Mouse (Mus musculus): Measurements from ENCODE around the gene Tat. TPM values are rescaled to one million over a fixed set of nuclear protein-coding genes. Genes with fewer than 3 reads are reported as not detected.
"Not testable (repeated sequence)": the region's sequence is repeated elsewhere in the genome, so short reads cannot be mapped to it uniquely, and the experiment has no call there.

Tat gene
- polyA plus RNA-seq, 1 experiment from 2014 or later: not detected

DNA sequence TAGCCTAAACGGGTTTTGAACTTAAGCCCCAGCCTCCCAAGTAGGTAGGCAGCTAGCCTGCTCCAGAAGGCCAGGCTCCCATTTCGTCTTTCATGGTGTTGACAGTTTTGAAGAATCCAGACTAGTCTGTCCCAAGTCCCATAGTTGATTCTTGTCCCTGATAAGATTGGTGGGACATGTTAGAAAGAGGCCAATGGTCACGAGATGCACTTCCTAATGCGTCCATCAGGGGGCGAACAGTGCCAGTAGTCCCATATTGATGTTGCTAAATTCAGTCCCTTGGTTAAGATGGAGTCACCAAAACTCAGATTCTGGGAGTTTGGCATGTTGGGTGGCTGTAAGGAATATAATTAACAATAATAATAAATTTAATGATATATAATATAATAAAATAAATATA lies 20.6 kb downstream of the Tat start:
- 34% methylated on average over 5 of the region's 5 CpGs for WGBS

DNA sequence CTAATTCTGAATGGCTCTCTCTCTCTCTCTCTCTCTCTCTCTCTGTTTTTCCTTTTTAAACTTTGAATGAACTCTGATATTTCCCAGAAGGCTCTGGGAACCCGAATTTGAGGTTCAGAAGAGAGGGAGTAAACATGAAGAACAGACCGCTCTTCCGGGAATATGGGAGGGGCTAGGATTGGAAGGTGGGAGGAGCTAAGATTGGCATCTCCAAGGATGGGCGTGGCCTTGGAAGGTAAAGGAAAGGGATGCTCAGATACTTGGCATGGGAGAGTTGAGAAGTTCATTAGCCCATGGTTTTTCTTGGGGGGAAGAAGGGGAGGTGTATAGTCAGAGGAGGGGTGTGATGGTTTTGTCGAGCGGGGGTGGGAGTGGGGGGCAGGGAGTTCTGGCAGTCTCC lies 31.8 kb downstream of the Tat start:
- Histone ChIP-seq H3K4me3 (no peak overlapping the region), H3K9ac (no peak overlapping the region), H3K36me3 (no peaks in the 10 kb centered on the region), H3K27me3 (no peaks in the 10 kb centered on the region), H3K9me3 (no peaks in the 10 kb centered on the region), H3K27ac (replicated peaks) (no peak overlapping the region), H3K4me2 (no peak overlapping the region), H3K4me1 (replicated peaks) (no peaks in the 10 kb centered on the region)
- WGBS: 65% methylated on average over 6 of the region's 6 CpGs
- no peak for ATAC-seq (ENCODE audit: low read depth)

More for the DNA sequence above, 20.6 kb downstream of the Tat start:
- no peak overlapping the region for H3K9ac ChIP-seq
- H3K27me3 ChIP-seq: no peaks in the 10 kb centered on the region
- no peaks in the 10 kb centered on the region for H3K9me3 ChIP-seq
- H3K27ac ChIP-seq (replicated peaks): no peak overlapping the region
- peaks cover 9% of the 10 kb centered on the region; the same call in 1 of the 2 replicates for H3K4me1 ChIP-seq (replicated peaks)
- no peak overlapping the region for H3K4me2 ChIP-seq
- H3K36me3 ChIP-seq: no peaks in the 10 kb centered on the region
- no peak for ATAC-seq (ENCODE audit: low read depth)
- no peak overlapping the region for H3K4me3 ChIP-seq

DNA sequence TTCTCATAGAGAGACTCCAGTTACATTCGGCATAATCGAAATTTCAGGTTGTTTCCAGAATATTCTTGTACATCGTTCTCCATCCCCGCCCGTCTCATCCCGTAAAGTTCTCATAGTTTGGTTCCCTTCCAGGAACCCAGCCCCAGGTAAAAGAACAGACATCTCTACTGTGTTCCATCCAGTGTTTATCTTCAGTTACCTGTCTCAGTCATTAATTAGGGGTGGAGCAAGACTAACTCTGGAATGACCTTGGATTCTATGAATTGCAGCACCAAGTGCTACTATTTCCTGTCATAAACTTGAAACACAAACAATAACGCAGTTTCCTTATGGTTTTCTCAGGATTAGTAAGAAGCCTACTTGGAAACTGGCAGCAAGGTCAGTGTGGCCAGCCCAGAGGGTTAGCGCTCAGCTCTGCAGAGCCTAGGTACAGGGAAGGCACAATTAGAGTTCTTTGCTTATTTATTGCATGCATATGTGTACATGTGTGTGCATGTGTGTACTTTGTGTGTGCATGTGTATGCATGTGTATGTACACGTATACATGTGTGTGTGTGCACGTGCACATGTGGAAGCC lies 32.6 kb downstream of the Tat start:
- no peaks in the 10 kb centered on the region for H3K4me1 ChIP-seq (replicated peaks)
- no peak overlapping the region for H3K27ac ChIP-seq (replicated peaks)
- H3K4me2 ChIP-seq: no peak overlapping the region
- no peaks in the 10 kb centered on the region for H3K36me3 ChIP-seq
- WGBS: 92% methylated on average over 10 of the region's 10 CpGs
- H3K9ac ChIP-seq: no peak overlapping the region
- no peak overlapping the region for H3K4me3 ChIP-seq
- no peaks in the 10 kb centered on the region for H3K27me3 ChIP-seq
- ATAC-seq (ENCODE audit: low read depth): no peak
- H3K9me3 ChIP-seq: no peaks in the 10 kb centered on the region

DNA sequence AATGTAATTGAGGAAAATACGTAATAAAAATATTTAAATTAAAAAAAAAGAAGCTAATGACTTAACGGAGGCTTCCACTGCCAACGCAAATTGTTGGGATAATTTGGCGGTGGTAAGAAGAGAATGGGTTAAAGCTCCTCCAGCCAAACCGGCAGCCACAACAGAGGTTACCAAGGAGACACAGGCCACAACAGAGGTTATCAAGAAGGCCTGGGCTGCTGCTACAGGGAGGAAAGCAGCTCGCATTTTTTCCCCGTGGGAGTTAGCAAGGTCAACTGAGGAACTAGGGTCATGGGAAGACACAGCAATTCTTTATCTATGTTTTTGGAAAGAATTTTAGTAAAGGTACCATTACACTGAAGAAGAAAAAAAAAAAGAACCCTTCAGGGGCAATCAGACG lies 43.5 kb downstream of the Tat start:
- H3K4me1 ChIP-seq (replicated peaks); H3K4me2 ChIP-seq; H3K27me3 ChIP-seq; H3K36me3 ChIP-seq; H3K9ac ChIP-seq; H3K27ac ChIP-seq (replicated peaks); H3K4me3 ChIP-seq; ATAC-seq (ENCODE audit: low read depth); H3K9me3 ChIP-seq: not testable (repeated sequence)
- WGBS: 37% methylated on average over 8 of the region's 8 CpGs

DNA sequence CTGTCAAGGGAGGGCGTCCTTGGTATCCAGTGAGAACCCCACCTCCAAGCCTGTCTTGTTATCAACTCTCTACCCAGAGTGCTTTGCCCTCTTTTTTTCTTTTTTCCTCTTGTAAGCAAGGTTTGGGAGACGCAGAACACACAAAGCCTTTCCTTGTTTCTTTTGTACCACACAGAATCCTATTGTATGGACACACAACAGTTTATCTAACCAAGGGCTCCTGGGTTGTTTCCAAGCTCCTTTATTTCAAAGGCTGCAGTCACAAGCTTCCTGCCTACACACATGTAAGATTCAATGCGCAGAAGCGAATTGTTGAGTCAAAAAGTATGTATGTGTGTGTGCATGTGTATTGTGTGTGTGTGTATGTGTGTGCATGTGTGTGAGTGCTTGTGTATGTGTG lies 44.1 kb downstream of the Tat start:
- Histone ChIP-seq H3K4me1 (replicated peaks) (no peaks in the 10 kb centered on the region; the same call in 1 of the 2 replicates), H3K27me3 (no peaks in the 10 kb centered on the region), H3K36me3 (no peaks in the 10 kb centered on the region), H3K27ac (replicated peaks) (no peak overlapping the region), H3K4me2 (no peak overlapping the region), H3K9ac (no peak overlapping the region), H3K9me3 (no peaks in the 10 kb centered on the region), H3K4me3 (no peak overlapping the region)
- ATAC-seq (ENCODE audit: low read depth): no peak
- 56% methylated on average over 4 of the region's 4 CpGs for WGBS

DNA sequence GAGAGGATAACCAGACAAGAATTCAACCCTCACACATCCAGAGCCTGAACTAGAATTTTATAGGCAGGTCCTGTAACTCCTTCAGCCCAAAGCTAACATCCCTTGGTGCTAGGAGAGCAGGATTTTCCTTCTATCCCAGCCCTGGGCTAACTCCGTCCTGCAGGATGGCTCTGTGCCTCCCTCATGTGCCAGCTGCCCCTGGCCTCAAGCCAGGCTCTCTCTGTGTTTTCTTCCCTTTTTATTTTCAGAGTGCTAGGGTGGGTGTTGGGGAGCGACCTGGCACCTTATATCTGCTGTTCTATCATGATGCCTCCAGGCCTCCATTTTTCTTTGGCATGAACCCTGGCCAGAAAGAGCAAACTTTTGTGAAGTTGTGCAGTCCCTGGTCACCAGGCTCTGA lies 45.9 kb downstream of the Tat start:
- Histone ChIP-seq H3K27ac (replicated peaks) (no peak overlapping the region), H3K36me3 (no peaks in the 10 kb centered on the region), H3K4me2 (no peak overlapping the region), H3K4me1 (replicated peaks) (no peaks in the 10 kb centered on the region; the same call in 1 of the 2 replicates), H3K9ac (no peak overlapping the region), H3K4me3 (no peak overlapping the region), H3K9me3 (no peaks in the 10 kb centered on the region), H3K27me3 (no peaks in the 10 kb centered on the region)
- 74% methylated on average over 2 of the region's 2 CpGs for WGBS
- ATAC-seq (ENCODE audit: low read depth): no peak

DNA sequence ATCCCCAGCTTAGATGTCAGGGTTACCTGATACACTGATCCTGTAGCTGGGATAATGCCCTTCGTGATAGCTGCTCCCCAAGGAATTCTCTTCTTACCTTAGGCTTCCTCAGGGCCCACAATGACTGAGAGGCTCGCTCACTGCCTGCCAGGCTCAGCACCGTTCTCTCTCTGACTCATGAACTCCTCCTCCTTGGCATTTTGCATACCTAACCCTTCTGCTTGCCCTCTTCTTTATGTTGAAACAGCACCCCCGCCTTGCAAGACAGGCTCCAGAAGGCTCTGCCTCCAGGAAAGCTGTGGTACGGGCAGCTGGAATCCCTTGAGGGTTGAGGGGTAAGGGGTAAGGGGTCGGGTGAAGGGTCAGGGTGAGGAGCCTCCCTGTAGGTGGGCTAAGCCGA lies 49.0 kb downstream of the Tat start:
- Histone ChIP-seq H3K4me3 (no peak overlapping the region), H3K27me3 (no peaks in the 10 kb centered on the region), H3K36me3 (no peaks in the 10 kb centered on the region), H3K9me3 (no peaks in the 10 kb centered on the region), H3K4me2 (no peak overlapping the region), H3K4me1 (replicated peaks) (no peaks in the 10 kb centered on the region; the same call in 1 of the 2 replicates), H3K9ac (no peak overlapping the region), H3K27ac (replicated peaks) (no peak overlapping the region)
- no peak for ATAC-seq (ENCODE audit: low read depth)
- 44% methylated on average over 7 of the region's 7 CpGs for WGBS

- H3K27ac ChIP-seq (replicated peaks): no peak within 1 kb of the TSS
- H3K9ac ChIP-seq: no peak within 1 kb of the TSS
- no peaks in the 10 kb centered on the region for H3K4me1 ChIP-seq (replicated peaks)
- H3K4me2 ChIP-seq: no peak within 1 kb of the TSS
- no peaks in the 10 kb centered on the region for H3K9me3 ChIP-seq
- H3K36me3 ChIP-seq: no peaks in the 10 kb centered on the region
- no peak for ATAC-seq (ENCODE audit: low read depth)
- 81% methylated on average over 5 of the region's 5 CpGs for WGBS
- H3K27me3 ChIP-seq: no peaks in the 10 kb centered on the region
- no peak within 1 kb of the TSS for H3K4me3 ChIP-seq
Measured at GRCm38 (mm10) chr8:110039659-110040058, 49.4 kb downstream of the Tat start, which contains the start of gene Chst4. TSS of gene Chst4 (minus strand) at chr8:110039740.

- Histone ChIP-seq H3K4me3 (no peak overlapping the region), H3K36me3 (no peaks in the 10 kb centered on the region), H3K4me1 (replicated peaks) (no peaks in the 10 kb centered on the region), H3K27me3 (no peaks in the 10 kb centered on the region), H3K27ac (replicated peaks) (no peak overlapping the region), H3K9ac (no peak overlapping the region), H3K9me3 (no peaks in the 10 kb centered on the region), H3K4me2 (no peak overlapping the region)
- 84% methylated on average over 4 of the region's 4 CpGs for WGBS
- no peak for ATAC-seq (ENCODE audit: low read depth)
Measured at GRCm38 (mm10) chr8:110040509-110040908, 50.3 kb downstream of the Tat start.

Other genes with a start within 250 kb of the Tat start
- gene Ap1g1, start 211.9 kb upstream of the Tat start, polyA plus RNA-seq (2015; fragmentation: Nextera tagmentation; extraction: Ambion mirVana): 49.6 and 53.4 TPM in 2 replicates
- gene Phlpp2, start 121.9 kb upstream of the Tat start, polyA plus RNA-seq (2015; fragmentation: Nextera tagmentation; extraction: Ambion mirVana): 3.3 and 3.8 TPM in 2 replicates
- gene Marveld3, start 28.2 kb upstream of the Tat start, polyA plus RNA-seq (2015; fragmentation: Nextera tagmentation; extraction: Ambion mirVana): 0.55 and 0.74 TPM in 2 replicates
- not detected in 2 replicates for gene Chst4, start 49.3 kb downstream of the Tat start, polyA plus RNA-seq (2015; fragmentation: Nextera tagmentation; extraction: Ambion mirVana)
- gene Zfp612, start 89.3 kb downstream of the Tat start, polyA plus RNA-seq (2015; fragmentation: Nextera tagmentation; extraction: Ambion mirVana): 19.4 and 19.7 TPM in 2 replicates
- gene Gm21964, start 110.8 kb downstream of the Tat start, polyA plus RNA-seq (2015; fragmentation: Nextera tagmentation; extraction: Ambion mirVana): not detected in 2 replicates
- gene Gm17720, start 112.3 kb downstream of the Tat start, polyA plus RNA-seq (2015; fragmentation: Nextera tagmentation; extraction: Ambion mirVana): not detected in 2 replicates
- 16.9 and 22.0 TPM in 2 replicates for gene Calb2, start 177.8 kb downstream of the Tat start, polyA plus RNA-seq (2015; fragmentation: Nextera tagmentation; extraction: Ambion mirVana)
- 10.1 and 11.3 TPM in 2 replicates for gene Cmtr2, start 225.2 kb downstream of the Tat start, polyA plus RNA-seq (2015; fragmentation: Nextera tagmentation; extraction: Ambion mirVana)